Mouse (Mus musculus) Muller cell, postnatal 12 days (primary cell): ENCODE results near the gene Grap2.

Experiments used
- DNase-seq: peaks from one replicate; pipeline ENCODE4 v3.0.0-alpha.2; 2015; ENCODE audit errors: inconsistent ontology term

Grap2 gene

DNA sequence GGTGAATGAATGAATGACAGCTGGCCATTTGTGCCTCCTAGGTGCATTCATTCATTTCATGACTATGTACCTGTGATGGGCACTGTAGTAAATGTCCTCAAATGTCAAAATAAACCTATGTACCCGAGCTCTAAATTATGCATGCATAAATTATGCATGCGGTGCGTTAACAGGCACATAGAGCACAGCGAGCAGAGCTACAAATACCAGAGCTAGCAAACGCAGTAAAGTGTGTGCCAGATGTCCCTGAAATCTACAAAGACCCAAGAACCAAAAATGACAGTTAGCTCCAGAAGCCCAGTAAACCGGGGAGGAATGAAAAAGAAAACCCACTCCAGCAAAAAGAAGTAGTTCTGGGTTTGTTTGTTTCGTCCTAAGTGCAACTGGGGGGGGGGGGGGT lies 29.1 kb downstream of the Grap2 start:
- no peak for DNase-seq

DNA sequence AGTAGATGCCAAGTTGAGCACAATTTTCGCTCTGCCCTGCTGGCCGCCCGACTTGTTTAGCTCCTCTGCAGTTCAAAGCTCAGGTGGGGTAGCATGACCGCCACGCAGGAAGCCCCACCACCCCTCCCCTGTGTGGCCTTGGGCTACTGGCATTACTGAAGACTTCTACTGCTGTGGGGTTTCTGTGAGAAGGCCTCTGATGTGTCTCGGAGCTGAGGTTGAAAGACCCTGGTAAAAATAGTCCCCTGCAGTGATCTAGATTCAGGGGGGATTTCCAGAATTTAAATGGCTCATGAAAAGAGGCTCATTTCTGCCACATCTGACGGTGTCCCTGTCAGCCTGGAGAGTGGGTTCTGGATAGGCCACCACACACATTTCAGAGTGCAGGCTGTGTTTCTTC lies 30.1 kb downstream of the Grap2 start:
- no peak for DNase-seq

DNA sequence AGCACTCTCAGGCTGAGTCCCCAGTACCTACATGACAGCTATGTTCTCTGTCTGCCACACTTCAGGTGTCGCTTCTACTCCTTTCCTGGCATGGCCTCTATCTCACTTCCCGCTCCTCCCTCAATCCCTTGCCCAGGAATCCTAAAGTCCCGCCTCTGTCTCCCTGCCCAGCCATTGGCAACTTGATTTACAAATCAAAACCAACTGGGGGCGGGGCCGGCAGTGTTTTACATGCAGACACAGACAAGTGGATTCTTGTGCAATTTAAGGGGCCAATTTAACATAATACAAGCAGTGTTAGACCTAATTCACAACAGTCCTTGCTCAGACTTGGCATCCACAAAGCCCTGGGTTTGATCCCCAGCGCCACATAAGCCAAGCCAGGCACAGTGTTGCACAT lies 31.6 kb downstream of the Grap2 start:
- no peak for DNase-seq

DNA sequence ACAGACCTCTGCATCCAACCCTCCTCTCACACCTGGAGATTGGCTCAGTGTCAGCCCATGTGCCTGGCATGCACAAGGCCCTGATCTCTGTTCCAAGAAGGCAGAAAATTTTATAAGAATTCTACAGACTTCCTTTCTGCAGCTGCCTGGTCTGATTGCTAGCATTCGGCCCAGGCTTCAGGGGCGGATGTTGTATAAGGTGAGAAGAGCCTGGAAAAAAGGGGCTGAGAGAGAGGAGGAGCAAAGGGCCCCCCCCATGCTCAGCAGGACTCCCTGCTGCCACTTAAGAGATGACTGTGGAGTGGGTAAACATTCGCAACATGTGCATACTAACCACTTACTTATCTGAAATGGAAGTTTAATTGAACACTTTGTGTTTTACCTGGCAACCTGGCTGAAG lies 35.6 kb downstream of the Grap2 start:
- DNase-seq = no peak

DNA sequence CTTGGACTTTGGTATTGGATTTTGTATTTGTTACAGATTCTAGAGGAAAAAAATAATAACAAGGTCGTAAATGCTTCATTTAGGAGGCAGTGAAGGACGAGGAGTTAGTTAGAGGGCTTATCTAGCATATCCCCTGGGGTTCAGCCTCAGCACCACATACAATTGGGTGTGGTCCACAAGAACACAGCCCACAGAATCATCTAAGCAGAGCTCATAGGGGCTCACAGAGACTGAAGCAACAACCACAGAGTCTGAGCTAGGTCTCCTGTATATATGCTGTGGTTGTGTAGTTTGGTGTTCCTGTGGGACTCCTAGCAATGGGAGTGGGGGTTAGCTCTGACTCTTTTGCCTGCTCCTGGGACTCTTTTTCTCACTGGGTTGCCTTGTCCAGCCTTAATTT lies 37.9 kb downstream of the Grap2 start:
- no peak for DNase-seq

DNA sequence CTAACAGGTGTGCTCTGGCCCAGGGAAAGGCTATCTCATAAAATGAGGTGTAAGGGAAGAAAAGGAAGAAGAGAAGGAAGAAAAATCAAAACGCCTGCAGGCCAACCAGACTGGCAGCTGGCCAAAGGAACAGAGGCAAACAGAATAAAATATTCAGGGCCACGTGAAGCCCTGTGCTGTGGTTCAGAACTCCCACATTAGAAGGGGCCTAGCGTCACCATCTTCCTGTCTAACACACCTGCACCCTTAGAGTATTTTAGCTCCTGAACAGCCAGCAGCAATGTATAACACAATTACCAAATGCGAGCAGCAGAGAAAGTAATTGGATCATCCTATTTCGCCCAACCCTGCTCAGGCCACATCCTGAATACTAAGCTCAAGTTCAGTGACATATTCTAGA lies 39.1 kb downstream of the Grap2 start:
- no peak for DNase-seq

DNA sequence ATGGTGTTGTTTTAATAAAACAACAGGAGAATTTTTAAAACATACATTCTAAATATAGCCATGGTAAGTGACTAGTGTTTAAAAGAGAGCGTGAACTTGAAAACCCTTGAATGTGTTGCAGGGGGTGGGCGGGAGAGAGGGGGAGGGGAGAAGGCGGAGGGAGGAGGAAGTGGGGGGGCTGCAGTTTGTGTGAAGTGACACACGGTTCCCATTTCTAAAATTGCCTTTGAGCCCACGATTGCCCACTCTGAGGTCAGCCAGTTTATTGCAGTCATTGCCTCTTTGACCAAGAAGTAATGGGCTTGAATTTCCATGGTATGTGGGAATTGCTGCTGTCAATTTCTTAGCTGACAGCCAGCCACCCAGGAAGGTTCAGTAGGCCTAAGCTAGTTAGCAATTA lies 41.5 kb downstream of the Grap2 start:
- DNase-seq = no peak

DNA sequence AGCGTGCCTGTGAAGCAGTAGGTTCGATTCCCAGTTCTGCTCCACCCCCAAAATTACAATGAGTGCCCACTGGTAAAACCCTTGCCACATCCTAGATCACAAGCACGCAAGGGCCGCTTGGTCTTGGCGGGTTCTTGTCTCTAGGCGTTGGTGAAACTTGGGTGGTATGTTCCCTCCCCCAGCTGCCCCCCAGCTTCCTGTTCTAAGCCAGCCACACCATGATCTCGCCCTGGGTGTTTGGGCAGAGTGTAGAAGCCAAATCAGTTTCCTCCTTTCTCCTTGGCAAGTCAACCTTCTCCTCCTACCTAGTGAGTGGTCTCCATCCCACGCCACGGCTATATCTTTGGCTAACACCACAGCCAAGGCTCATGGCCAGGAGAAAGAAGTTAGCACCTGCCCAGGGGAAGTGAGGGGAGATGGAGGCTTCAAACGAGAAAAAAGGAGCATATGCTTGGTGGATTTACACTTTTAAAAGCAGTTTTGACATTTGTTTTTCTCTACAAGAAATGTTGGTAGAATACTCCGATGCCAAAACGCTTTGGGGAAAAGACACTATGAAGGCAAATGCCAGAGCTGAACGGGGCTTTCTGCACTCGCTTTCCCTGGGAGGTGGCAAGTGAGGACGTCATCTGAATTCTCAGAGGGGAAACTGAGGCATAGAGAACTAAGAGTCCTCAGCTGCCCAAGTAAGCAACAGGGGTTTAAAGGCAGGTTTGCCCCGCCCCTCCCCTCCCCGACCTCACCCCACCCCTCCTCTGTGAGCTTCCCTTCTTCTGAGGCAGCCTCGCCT lies 42.3 kb downstream of the Grap2 start:
- DNase-seq = no peak

DNA sequence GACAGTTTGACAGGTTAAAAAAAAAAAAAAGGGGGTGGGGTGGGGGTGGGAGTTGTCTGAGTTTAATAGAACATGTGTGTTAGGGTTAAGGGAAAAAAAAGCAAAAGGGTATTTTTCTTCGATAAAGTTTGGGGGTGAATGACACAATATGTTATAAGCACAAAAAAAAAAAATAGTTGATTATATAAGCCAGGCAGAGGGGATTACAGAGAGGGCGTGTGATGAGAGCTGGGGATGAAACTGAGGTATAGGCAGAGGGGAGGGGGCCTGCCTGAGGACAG lies 42.8 kb downstream of the Grap2 start:
- DNase-seq = no peak

DNA sequence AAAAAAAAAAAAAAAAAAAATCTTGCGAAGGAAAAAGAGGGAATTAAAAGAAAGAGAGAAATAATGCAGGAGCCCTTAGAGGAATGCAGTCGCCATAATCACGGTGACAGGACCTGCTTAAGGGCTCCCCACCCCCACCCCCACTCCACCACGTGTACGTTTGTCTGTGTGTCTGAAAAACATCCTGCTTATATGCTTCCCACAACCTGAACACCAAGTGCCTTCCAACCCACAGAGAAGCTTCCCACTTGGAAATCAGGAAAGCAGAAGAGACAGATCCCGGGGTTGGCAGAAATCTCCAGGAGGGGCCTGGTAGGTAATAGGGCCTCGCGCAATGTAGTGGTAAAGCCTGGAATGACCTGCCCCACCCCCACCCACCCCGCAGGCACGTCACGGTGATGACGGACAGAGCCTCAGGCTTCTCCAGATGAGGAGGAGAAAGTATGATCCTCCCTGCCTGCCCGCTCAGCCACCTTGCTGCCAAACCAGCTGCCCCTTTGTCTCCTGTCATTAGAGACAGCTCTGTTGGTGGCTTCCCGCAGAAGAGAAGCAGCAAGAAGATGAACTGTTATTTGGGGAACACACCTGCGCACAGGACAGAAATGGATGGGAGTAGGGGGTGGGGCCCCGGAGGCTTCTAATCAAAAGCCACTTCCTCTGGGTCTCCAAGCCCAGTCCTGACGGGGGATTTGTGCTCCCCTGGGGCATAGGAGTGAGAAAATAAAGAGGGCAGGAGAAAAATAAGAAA lies 43.4 kb downstream of the Grap2 start:
- DNase-seq = no peak

DNA sequence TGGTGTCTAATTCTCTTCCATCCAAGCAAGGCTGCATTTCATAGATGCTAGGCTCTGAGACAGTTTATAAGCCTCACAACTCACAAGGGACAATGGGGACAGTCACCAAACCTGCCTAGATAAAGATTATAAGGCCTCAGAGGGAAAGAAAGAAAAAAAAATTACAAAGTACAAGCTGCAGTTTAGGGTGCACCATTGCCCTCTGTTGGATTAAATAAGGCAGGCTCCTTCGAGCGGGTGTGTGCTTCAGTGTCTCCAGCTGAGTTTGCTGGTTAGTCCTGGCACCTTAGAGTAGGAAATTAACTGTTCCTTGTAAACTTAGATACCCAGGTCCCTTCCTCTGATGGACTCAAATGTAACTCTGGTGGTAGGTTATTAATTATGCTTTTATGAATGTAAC lies 45.4 kb downstream of the Grap2 start:
- no peak for DNase-seq

DNA sequence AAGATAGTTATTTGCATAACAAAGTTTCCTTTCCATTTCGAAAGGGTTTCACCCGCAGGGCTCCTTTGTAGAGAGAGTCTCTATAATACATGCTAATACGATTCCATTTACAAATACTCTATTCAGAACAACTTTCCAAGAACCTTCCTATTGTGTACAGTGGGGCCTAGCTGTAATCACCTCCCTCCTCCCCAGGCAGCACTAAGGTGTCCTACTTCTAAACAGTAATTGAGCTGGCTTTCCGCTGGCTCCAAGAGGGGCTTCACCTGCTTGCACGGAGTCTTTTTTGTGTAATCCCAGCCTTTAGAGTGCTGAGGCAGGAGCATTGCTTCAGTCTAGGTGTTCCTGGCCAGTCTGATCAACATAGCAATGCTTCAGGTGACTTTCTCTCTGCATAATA lies 46.8 kb downstream of the Grap2 start:
- DNase-seq = no peak

DNA sequence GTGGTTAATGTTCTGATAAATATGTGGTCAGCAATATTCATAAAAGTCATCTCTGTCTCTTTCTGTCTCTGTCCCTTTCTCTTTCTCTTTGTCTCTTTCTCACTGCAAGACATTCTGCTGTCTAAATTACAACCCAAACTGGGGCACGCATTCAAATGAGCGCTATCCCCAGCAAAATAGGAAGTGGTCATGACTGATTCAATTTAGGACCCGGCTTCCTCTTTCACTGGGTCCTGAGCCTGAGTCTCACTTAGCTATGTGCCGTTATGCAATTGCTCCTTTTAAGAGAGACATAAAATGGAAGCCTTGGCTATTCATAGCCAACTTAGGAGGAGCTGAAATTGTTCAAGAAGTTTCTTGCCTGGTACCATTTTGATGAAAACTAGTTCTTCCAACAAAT lies 47.4 kb downstream of the Grap2 start:
- DNase-seq = no peak

DNA sequence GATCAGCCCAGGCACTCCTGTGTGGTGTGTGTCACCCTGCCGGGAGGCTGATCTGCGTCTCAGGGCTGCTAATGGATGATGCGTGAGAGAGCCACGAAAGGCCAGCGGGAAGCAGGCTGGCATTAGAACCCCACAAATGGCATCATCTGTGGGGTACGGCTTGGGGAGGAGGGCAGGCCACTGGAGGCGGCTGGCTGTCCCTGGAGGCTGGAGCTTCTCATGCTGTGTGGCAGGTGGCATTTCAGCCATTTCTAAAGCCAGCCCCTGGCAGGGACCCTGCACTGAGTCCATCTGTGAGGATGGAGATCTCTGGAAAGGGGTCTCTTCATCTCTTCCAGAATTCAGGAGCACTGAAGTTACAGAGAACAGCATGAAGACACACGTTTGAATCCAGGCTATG lies 48.0 kb downstream of the Grap2 start:
- no peak for DNase-seq

DNA sequence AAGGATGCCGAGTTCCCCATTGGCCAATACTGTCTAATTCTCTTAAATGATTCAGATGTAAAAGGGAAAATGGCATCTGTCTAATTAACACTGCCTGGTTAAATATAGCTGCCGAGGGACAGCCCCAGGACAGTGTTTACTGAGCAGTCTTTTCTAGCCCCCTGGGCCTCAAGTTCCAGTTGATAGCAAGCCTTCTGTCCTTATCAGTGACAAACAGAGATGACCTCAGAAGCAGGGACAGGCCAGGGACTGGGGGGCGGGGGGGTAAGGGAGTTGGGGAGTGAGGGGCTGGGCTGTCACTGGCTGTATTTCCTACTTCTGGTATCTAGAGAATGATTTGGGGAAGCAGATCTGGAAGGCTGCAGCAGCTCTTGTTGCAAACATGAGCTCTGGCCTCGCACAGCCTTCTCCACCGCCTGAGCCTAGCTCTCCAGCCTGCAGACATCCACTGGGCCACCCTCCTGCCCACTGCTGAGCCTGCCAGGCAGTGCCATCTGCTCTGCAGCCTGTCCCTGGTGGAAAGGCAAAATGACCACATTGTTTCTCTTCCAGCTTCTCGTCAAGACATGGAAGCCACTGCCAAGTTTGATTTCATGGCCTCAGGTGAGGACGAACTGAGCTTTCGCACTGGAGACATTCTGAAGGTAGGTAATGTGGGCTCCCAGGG lies 50.9 kb downstream of the Grap2 start:
- no peak for DNase-seq

DNA sequence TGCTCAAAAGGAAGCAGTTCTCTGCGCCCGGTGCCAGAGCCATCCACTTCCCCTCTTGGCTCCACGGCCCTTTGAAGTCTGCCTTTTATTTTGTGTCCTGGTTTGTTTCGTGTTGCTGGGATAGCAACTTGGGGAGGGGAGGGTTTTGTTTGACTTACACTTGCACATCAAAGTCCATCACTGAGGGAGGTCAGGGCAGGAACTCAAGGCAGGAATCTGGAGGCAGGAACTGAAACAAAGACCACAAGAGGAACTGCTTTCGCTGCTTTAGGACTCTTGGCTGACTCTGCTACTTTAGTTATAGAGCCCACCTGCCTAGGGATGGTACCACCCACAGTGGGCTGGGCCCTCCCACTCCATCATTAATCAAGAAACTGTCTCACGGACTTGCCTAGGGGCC lies 54.1 kb downstream of the Grap2 start:
- no peak for DNase-seq

DNA sequence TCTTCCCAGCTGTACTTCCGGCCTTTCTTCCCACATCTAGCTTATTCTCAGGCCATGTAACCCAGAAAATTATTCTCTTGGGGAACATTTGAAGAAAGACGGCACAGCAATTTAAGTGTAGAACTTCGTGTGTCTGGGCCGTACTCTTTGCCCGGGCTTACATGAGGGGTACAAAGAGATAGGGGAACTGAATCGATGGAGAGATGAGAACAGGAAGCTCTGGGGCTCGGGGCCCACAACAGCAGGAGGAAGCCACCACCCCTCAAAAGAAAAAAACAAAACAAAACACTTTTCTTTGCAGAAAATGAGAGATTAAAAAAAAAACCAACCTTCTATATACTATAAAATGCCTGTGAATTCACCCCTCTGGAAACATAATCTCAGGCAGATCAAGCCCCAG lies 57.8 kb downstream of the Grap2 start:
- no peak for DNase-seq

DNA sequence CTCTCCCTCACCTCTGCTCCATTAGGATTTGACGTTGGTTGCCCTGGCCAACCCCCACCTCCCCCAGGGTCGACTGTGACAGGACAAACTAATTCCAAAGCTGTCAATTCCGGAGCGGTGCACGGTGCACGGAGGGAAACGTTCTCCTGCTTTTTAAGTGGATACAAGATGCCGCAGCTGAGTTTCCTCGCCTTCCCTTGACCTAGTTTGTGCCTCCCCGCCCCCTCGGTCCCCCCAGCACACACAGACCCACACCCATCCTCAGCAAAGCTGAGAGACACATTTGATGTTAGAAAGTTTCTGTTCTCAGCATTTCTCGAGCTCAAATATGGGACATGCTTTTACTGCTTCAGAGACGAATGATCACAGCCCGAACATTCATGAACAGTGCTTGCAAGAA lies 58.3 kb downstream of the Grap2 start:
- no peak for DNase-seq

DNA sequence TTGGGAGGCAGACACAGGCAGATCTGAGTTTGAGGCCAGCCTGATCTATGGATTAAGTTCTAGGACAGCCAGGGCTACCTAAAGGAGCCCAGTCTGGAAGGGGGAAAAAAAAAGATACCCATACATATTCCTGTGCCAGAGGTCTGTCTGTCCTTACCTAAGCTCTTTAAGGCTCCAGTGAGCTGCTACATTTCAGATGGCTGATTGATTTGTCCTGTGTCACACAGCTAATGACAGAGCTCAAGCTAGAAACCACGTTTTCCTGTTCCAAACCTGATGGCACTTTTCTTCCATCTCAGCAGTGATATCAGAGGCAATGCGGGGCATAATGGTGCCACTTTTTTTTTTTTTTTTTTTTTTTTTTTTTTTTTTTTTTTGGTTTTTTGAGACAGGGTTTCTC lies 58.9 kb downstream of the Grap2 start:
- DNase-seq = no peak

DNA sequence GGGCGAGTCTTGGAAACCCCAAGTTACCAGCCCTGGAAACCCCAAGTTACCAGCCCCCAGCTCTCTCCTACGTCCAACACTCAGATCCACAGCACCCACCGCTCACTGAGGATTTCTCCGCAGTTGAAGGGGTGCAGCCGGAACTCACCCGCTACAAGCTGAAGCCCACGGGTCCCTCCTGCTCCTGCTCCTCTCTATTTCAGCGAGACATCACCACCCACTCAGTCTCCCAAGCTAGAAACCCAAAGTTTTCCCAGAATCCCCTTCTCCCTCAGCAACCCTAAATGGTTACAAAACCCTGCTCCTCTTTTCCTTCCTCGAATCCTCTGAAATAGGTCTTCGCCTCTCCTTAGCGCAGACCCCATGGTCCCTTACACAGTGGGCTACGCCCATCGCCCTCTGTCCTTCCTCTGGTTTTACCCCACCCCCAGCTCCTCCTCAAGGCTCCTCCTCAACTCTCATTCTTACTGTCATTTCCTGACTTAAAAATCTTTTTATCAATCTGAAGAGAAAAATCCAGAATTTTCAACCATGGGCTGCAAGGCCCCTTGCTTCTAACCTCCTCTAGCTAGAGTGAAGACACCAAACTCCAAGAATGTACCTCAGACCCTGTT lies 60.0 kb downstream of the Grap2 start:
- no peak for DNase-seq

DNA sequence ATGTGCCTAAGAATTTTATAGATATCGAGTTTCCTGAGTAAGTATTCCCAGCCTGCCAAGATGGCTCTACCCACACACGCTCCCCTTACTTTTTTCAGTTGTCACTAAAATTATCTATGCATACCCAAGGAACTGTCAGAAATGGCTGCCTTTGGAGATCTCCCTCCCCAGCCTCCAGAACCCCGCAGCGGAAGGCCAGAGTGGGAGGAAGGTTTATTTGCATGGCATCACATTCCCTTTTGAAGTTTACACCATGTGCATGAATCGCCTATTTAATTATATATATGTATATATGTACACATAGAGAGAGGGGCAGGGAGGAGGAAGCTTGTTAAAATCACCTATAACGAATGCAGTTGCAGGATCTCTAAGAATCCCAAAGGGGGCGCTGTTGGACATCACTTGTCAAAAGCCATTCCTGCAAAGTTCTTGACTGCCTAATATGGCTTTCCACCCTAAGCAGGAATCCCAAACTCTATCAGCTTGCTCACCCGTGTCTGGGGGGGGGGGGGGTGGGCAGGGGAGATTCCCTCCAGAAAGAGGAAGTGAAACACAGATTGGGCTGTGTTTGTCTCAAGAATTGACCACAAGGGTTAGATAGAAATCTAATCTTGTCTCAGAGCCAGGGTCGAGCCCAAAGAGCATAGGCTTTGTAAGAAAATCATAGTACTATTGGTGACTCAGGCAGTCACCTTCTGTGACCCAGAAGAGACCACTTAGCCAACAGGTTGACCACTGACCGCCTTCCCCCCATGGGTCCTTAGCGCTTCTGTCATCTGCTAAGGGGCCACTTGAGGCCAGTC lies 62.2 kb downstream of the Grap2 start:
- DNase-seq = peak; percentile 29
